Mouse (Mus musculus) C3H10T1/2 (cell line): ENCODE data around the gene Gm17783. TPM values are rescaled to one million over a fixed set of nuclear protein-coding genes. Genes with fewer than 3 reads are reported as not detected.

Experiments
- polyA plus RNA-seq, 2 experiments: library from polyadenylated mRNA; unstranded; fragments of >200 nt; fragmentation: generic; extraction: Trizol; gene quantifications; one replicate each; pipeline ENCODE4 v1.2.1; 2012; ENCODE audit warnings: missing spikeins in 2 of 2

Gm17783 gene
- not detected for polyA plus RNA-seq

GRCm38 (mm10) chr16:45531950-45532349, at the start of gene Gm17783:
TSS of gene Gm17783 (minus strand) at chr16:45532050.

DNA sequence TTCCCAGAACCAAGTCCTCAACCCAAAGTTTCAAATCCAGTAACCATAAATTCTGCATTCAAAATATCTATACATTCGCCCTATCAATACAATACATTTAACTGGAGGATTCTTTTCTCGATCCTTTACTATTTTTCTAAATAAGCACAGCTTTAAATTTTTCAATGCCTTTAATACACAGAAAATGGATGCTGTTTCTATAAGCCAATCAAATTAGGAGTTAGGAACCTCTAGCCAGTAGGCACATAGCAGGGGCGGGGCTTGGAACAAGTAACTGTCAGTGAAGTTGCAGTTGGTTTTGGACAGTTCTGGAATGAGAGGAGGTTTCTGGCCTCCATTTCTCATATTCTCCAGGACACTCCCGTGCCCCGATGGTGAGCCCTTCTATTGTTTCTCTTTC, 3.2 kb upstream of the Gm17783 start, which contains the start of gene Slc9c1:
TSS of gene Slc9c1 (plus strand) at position 301 of the 400 bp plus-strand sequence.

GRCm38 (mm10) chr16:45492927-45493326, 38.9 kb downstream of the Gm17783 start, which contains the start of gene Gm609:
TSS of gene Gm609 (minus strand) at chr16:45492969.

Other genes with a start within 250 kb of the Gm17783 start
- under 1 TPM in 1 of 2 experiments, not detected in 1; 0.17 TPM for gene Cd200, start 123.0 kb downstream of the Gm17783 start, polyA plus RNA-seq
- under 1 TPM in 1 of 2 experiments, not detected in 1; 0.01 TPM for gene Gm609, start 39.1 kb downstream of the Gm17783 start, polyA plus RNA-seq
- not detected for gene Slc9c1, start 3.3 kb upstream of the Gm17783 start, polyA plus RNA-seq
- not detected for gene Gcsam, start 78.3 kb upstream of the Gm17783 start, polyA plus RNA-seq
- not detected for gene BC016579, start 122.0 kb upstream of the Gm17783 start, polyA plus RNA-seq
- gene Tmprss7, start 161.6 kb upstream of the Gm17783 start, polyA plus RNA-seq, result under 1 TPM in 1 of 2 experiments, not detected in 1; 0.02 TPM
- under 1 TPM in 1 of 2 experiments, not detected in 1; 0.35 TPM for gene Tagln3, start 192.6 kb upstream of the Gm17783 start, polyA plus RNA-seq
- gene Abhd10, start 210.9 kb upstream of the Gm17783 start, polyA plus RNA-seq, result 1 to 10 TPM; 2.1 to 6.1 TPM